Mouse (Mus musculus) liver, embryonic 13.5 days (tissue): Measurements from ENCODE around the gene Copb2. TPM values are rescaled to one million over a fixed set of nuclear protein-coding genes. Genes with fewer than 3 reads are reported as not detected.

Experiments used
- polyA plus RNA-seq: library from polyadenylated mRNA; unstranded; fragments of >200 nt; fragmentation: Nextera tagmentation; extraction: Ambion mirVana; gene quantifications from 2 replicates; pipeline ENCODE4 v1.2.1, GENCODE M21; 2015

Copb2 gene
- polyA plus RNA-seq, 1 experiment from 2014 or later = 77.7 TPM

Other genes starting within 250 kb of the Copb2 start
- 31.7 and 34.3 TPM in 2 replicates for gene Rbp1, start 140.8 kb upstream of the Copb2 start, polyA plus RNA-seq
- 2.9 and 4.4 TPM in 2 replicates for gene Rbp2, start 77.6 kb upstream of the Copb2 start, polyA plus RNA-seq
- gene Mrps22, start 37.9 kb downstream of the Copb2 start, polyA plus RNA-seq = 61.1 and 73.8 TPM in 2 replicates